Mouse (Mus musculus): Measurements from ENCODE around the gene Mif4gd.

- TF ChIP-seq CTCF (IDR thresholded peaks at IDR 0.05; ENCODE audit: low read depth, low read length): no peak
- no peak for TF ChIP-seq POLR2A (IDR thresholded peaks at IDR 0.05; ENCODE audit: extremely low read depth, insufficient read depth, low read length)
These were observed 6.0 kb downstream of the Mif4gd start for GRCm38 (mm10) chr11:115606733-115607132.
